Mouse (Mus musculus) liver, embryonic 14.5 days (tissue): ENCODE data around the gene Msi1. TPM values are rescaled to one million over a fixed set of nuclear protein-coding genes. Genes with fewer than 3 reads are reported as not detected.

ENCODE experiments used
- ATAC-seq: fragments of 200-750 bp; cut with Nextera tagmentation; 2 replicates; pipeline ENCODE4 v1.8.0; 2017; ENCODE audit warnings: moderate number of reproducible peaks, mild to moderate bottlenecking, moderate library complexity; ENCODE audit not compliant: insufficient read depth
- DNase-seq, 3 experiments: peaks; one replicate each; pipeline ENCODE4 v3.0.0-alpha.2; 2012 to 2013; ENCODE audit warnings: low read depth in 3 of 3, low spot score in 3 of 3
- H3K27ac ChIP-seq: fragments of 300-500 bp; sonication (generic); 2 replicates; pipeline ENCODE4 v1.5.1; 2014; ENCODE audit warnings: moderate library complexity, mild to moderate bottlenecking, control low read depth, inconsistent platforms
- H3K27me3 ChIP-seq: fragments of 300-500 bp; sonication (generic); 2 replicates; pipeline ENCODE4 v1.6.1; 2014; ENCODE audit warnings: mild to moderate bottlenecking, low read length, moderate library complexity; ENCODE audit not compliant: control insufficient read depth, insufficient read depth
- H3K36me3 ChIP-seq: fragments of 300-500 bp; sonication (generic); replicated peaks from 2 replicates; pipeline ENCODE4 v1.6.1; 2014; ENCODE audit warnings: low read depth; ENCODE audit not compliant: control insufficient read depth, insufficient read depth
- H3K4me1 ChIP-seq, 2 experiments: fragments of 200-500 bp in 1 of 2; fragments of 300-500 bp in 1 of 2; sonication (generic) in 1 of 2; replicated peaks; 2 replicates each; pipeline ENCODE4 v1.6.1; 2012 to 2014; ENCODE audit warnings: antibody characterized with exemption in 1 of 2, inconsistent platforms in 1 of 2, low read length in 1 of 2; ENCODE audit not compliant: control insufficient read depth in 2 of 2, insufficient read depth in 2 of 2
- H3K4me2 ChIP-seq: fragments of 300-500 bp; sonication (generic); 2 replicates; pipeline ENCODE4 v1.6.1; 2014; ENCODE audit warnings: low read depth, mild to moderate bottlenecking, control low read depth, moderate library complexity
- H3K4me3 ChIP-seq, 2 experiments: fragments of 200-500 bp in 1 of 2; fragments of 300-500 bp in 1 of 2; sonication (generic) in 1 of 2; 2 replicates each; pipeline ENCODE4 v1.5.1; 2012 to 2014; ENCODE audit warnings: low read depth in 2 of 2, low read length in 2 of 2, mild to moderate bottlenecking in 2 of 2, control low read depth in 1 of 2, inconsistent platforms in 1 of 2, moderate library complexity in 1 of 2; ENCODE audit not compliant: insufficient read depth in 1 of 2
- H3K9ac ChIP-seq: fragments of 300-500 bp; sonication (generic); replicated peaks from 2 replicates; pipeline ENCODE4 v1.6.1; 2014; ENCODE audit warnings: mild to moderate bottlenecking, control low read depth, moderate library complexity
- H3K9me3 ChIP-seq: fragments of 300-500 bp; sonication (generic); 2 replicates; pipeline ENCODE4 v1.6.1; 2016; ENCODE audit warnings: low read length, mixed read lengths; ENCODE audit not compliant: control insufficient read depth
- CTCF ChIP-seq: IDR thresholded peaks from 2 replicates; pipeline ENCODE4 v1.5.1; 2016; ENCODE audit warnings: antibody characterized with exemption, low read depth, control low read depth
- EP300 ChIP-seq: IDR thresholded peaks from 2 replicates; pipeline ENCODE4 v1.6.1; 2016; ENCODE audit warnings: antibody characterized with exemption, low read depth
- WGBS: fragments of 180-500 bp; shearing (Covaris S2); extraction: QIAGEN DNeasy Blood & Tissue Kit; methylation state at CpG from one replicate; pipeline ENCODE4 v1.1.7; 2014; ENCODE audit not compliant: insufficient replicate concordance; 5-methylcytosine and 5-hydroxymethylcytosine counted together
- polyA plus RNA-seq, 2 experiments: library from polyadenylated mRNA; depleted of rRNA in 1 of 2; stranded (reverse) in 1 of 2; unstranded in 1 of 2; fragments of >200 nt; fragmentation: Nextera tagmentation in 1 of 2; extraction: Ambion mirVana in 1 of 2; gene quantifications; 2 replicates each; pipeline versions ENCODE4 v1.2.1 to v1.2.3; 2012 to 2014

The Msi1 gene
- polyA plus RNA-seq, 2 experiments: 0.37 to 0.95 TPM

- Histone ChIP-seq H3K9ac (no peak overlapping the region), H3K4me1 (no peaks in the 10 kb centered on the region), H3K27me3 (no peaks in the 10 kb centered on the region), H3K27ac (no peak overlapping the region), H3K4me3 (no peak overlapping the region), H3K36me3 (no peaks in the 10 kb centered on the region), H3K9me3 (no peaks in the 10 kb centered on the region), H3K4me2 (no peak overlapping the region)
- DNase-seq (no peak), ATAC-seq (no peak)
- WGBS: 77% methylated on average over 17 of the region's 17 CpGs
- TF ChIP-seq EP300 (no peak), CTCF (no peak)
Measured at GRCm38 (mm10) chr5:115447108-115447507, 17.7 kb downstream of the Msi1 start.

- TF ChIP-seq CTCF (no peak), EP300 (no peak)
- 55% methylated on average over 3 of the region's 3 CpGs for WGBS
- H3K36me3 ChIP-seq: no peaks in the 10 kb centered on the region
Measured at GRCm38 (mm10) chr5:115449247-115449646, 19.8 kb downstream of the Msi1 start.

GRCm38 (mm10) chr5:115450410-115451317 lies 21.3 kb downstream of the Msi1 start:
- DNase-seq (no peak), ATAC-seq (no peak)
- TF ChIP-seq CTCF: no peak
- no peak for TF ChIP-seq EP300
- Histone ChIP-seq H3K27me3 (no peaks in the 10 kb centered on the region), H3K36me3 (no peaks in the 10 kb centered on the region), H3K9ac (no peak overlapping the region), H3K27ac (no peak overlapping the region), H3K9me3 (no peaks in the 10 kb centered on the region), H3K4me2 (no peak overlapping the region), H3K4me1 (no peaks in the 10 kb centered on the region), H3K4me3 (no peak overlapping the region)
- WGBS: 67% methylated on average over 27 of the region's 27 CpGs

More at GRCm38 (mm10) chr5:115449247-115449646, 19.8 kb downstream of the Msi1 start:
- no peak overlapping the region for H3K4me2 ChIP-seq
- H3K4me1 ChIP-seq: no peaks in the 10 kb centered on the region
- H3K9ac ChIP-seq: no peak overlapping the region
- ATAC-seq (no peak), DNase-seq (no peak)
- no peaks in the 10 kb centered on the region for H3K27me3 ChIP-seq
- H3K4me3 ChIP-seq: no peak overlapping the region
- no peak overlapping the region for H3K27ac ChIP-seq
- H3K9me3 ChIP-seq: no peaks in the 10 kb centered on the region

GRCm38 (mm10) chr5:115454422-115455090 lies 25.2 kb downstream of the Msi1 start:
- Histone ChIP-seq H3K4me2 (no peak overlapping the region), H3K4me3 (no peak overlapping the region), H3K4me1 (no peaks in the 10 kb centered on the region), H3K27ac (no peak overlapping the region), H3K27me3 (no peaks in the 10 kb centered on the region), H3K9me3 (no peaks in the 10 kb centered on the region), H3K36me3 (no peaks in the 10 kb centered on the region), H3K9ac (no peak overlapping the region)
- WGBS: 69% methylated on average over 12 of the region's 12 CpGs
- no peak for TF ChIP-seq EP300
- TF ChIP-seq CTCF: no peak
- DNase-seq (no peak), ATAC-seq (no peak)

- no peaks in the 10 kb centered on the region for H3K4me1 ChIP-seq
- H3K36me3 ChIP-seq: no peaks in the 10 kb centered on the region
- H3K4me3 ChIP-seq: no peak overlapping the region
- ATAC-seq (no peak), DNase-seq (no peak)
- H3K9ac ChIP-seq: no peak overlapping the region
- 51% methylated on average over 7 of the region's 7 CpGs for WGBS
- TF ChIP-seq CTCF: no peak
- no peak for TF ChIP-seq EP300
- no peak overlapping the region for H3K4me2 ChIP-seq
- H3K9me3 ChIP-seq: no peaks in the 10 kb centered on the region
- no peaks in the 10 kb centered on the region for H3K27me3 ChIP-seq
- no peak overlapping the region for H3K27ac ChIP-seq
Measured at GRCm38 (mm10) chr5:115455838-115456237, 26.4 kb downstream of the Msi1 start.
